Mouse (Mus musculus) lung, postnatal 14 days (tissue): ENCODE data around the gene Klk1.

Experiments
- DNase-seq: peaks from one replicate; pipeline ENCODE4 v3.0.0; 2021

The Klk1 gene

GRCm38 (mm10) chr7:44254930-44255329 is 29.8 kb downstream of the Klk1 start:
- no peak for DNase-seq

- DNase-seq: no peak
These were observed 32.1 kb downstream of the Klk1 start, which contains the start of gene Acp4 for GRCm38 (mm10) chr7:44257278-44257677. Gene Acp4, minus strand, starts transcription at chr7:44257378.

DNA sequence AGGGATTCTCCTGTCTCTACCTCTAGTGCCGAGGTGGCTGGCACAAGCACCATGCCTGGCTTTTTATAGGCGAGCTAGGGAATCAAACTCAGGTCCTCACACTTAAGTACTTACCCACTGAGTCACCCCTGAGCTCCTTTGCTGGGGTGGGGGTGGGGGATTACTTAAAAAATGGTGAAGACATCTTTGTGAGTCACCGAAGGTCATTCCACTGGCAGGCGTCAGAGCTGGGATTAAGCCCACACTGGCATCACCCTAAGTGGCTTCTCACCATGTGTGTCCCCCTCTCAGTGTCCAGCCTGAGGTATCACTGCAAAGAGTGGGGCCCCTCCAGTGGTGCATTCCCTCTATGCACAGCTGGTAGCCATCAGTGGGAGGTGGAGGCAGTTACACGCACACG is 35.2 kb downstream of the Klk1 start:
- no peak for DNase-seq

DNA sequence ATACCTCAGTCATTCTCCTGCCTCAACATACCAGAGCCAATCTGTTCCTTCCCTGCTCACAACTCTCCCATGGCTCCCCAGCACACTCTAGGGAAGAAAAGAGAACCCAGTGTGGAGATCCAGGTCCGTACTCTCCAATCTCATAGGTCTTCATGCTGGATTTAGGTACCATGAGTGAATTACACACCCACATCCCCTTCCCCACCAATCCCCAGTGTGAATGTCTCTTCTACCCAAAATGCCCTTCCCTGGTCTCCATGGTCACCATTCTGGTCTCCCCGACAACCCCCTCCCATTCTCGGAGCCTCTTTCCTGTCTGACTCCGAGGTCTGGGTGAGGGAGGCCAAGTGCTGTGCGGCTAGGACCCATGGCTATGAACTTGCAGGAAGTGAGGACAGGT is 36.0 kb downstream of the Klk1 start, which contains the start of gene Gm15517:
Gm15517 (plus strand) TSS at position 301 of the 400 bp plus-strand sequence.
- no peak for DNase-seq

DNA sequence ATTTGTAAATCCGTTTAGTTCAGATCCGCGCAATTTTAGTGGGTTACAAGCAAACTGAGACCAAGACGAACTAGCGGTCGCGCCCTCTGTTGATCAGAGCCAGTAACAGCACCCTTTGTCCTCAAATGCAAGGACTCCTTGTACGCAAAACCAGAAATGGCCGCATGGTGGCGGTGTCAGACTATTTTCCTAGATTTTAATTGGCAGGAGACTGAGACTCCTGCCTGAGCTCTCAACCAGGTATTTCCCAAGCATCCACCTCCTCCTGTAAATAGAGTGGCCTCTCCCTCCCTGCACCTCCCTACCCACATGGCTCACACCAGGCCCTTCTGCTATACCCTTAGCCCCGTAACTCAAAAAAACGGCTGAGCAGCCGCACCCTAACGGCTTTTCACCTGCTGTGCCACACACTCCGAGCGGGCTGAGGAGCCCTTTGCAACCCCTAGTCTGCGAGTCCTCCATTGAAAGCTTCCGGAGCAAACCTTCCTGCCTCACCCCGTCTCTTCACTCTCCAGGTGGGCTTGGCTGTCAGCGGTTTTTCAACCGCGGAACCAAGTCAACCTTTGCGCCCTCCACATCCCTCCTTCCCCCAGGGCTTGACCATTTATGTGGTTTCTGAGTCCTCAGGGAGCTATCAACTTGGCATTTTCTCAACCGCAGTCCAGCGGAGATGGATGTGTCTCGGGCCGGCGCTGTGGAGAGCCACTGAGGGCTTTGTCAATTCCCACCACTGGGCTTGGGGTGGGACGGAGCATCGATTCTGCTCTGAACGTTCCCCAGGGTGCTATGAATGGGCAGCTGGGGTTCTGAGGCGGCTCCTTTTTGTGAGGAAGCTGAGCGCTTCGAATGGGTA is 37.9 kb downstream of the Klk1 start:
- peak; percentile 96 for DNase-seq

GRCm38 (mm10) chr7:44268117-44268516 is 43.0 kb downstream of the Klk1 start:
- no peak for DNase-seq

DNA sequence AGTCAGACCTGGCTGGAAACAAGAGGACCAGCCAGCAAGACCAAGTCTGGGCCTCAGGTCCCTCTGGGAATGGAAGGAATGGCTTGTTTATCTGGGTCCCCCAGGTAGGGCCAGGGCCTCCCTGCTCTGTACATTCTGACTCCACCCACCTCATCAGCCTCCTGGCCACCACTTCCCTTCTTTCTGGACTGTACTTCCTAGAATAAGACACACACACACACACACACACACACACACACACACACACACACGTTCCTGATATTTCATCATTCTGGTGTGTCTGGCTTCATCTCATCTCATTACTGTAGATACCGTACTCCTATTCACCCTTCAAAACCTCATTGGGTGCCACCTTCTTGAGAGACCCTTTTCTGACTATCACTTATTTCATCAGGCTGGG is 44.2 kb downstream of the Klk1 start:
- DNase-seq: no peak

DNA sequence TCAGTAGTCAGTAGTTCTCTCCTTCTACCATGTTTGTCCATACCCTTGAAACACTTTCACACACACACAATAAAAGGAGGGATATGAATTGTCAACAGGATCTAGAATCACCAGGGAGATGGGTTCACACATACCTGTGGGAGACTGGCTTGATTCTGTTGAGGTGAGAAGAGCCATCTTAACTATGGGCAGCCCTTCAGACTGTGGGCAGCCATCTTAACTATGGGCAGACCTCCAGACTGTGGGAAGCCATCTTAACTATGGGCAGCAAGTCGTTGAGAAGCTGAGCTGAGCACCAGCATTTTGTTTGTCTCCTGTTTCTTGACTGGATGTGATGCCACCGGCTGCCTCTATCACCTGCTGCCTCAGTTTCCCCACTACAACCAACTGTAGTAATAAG is 46.1 kb downstream of the Klk1 start:
- no peak for DNase-seq

GRCm38 (mm10) chr7:44272546-44272945 is 47.4 kb downstream of the Klk1 start:
- no peak for DNase-seq

GRCm38 (mm10) chr7:44273446-44273845 is 48.3 kb downstream of the Klk1 start:
- no peak for DNase-seq

- no peak for DNase-seq
These were observed 48.9 kb downstream of the Klk1 start for GRCm38 (mm10) chr7:44274096-44274495.

GRCm38 (mm10) chr7:44275546-44275945 is 50.4 kb downstream of the Klk1 start:
- no peak for DNase-seq

DNA sequence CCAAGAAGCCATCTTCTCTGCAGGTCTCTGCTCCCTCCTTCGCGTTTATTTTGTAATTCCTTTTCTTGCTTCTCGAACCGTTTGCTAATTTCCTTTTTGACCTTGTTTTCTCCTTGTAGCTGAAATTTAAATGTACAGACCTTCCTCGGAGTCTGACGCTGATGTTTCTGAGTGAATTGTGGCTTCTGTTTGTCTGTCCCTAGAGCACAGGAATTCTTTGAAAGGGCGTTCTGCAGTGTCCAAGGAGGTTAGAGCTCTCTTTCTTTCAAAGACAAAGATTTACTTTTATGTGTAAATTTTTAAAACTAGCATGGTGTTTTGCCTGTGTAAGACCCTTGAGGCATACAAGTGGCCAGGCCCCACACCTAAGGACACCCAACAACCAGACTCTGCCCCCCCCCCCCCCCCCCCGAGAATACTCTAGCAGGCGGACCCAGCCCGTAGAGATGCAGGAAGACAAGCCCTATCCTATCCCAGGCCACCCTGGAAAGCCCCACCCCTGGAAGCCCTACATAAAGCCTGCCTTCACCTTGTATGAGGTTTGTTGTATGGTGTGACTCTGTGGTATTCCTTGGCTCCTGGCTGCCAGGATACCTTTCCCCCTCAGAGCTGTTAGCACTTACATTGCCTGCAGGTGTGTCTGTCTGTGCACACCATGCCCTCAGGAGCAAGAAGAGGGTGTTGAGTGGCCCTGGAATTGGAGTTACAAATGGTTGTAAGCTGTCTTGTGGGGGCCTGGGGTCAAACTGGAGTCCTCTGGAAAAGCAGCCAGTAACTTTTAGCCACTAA is 51.5 kb downstream of the Klk1 start:
- DNase-seq: no peak

DNA sequence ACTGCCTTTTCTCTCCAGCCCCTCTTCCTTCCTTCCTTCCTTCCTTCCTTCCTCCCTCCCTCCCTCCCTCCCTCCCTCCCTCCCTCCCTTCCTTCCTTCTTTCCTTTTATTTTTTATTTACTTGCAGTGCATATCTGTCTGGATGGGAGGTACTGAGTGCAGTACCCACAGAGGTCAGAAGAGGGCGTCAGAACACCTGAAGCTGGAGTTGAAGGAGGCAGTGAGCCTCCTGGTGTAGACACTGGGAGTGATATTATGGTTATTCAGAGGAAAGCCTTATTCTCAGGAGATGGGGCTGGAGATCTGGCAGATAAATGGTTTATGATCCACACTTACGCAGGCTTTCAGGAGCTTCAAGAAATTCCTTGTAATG is 52.1 kb downstream of the Klk1 start:
- DNase-seq: peak; percentile 29
